Mouse (Mus musculus) liver, embryonic 11.5 days (tissue): ENCODE results near the gene Ptprm. TPM values are rescaled to one million over a fixed set of nuclear protein-coding genes. Genes with fewer than 3 reads are reported as not detected.

ENCODE experiments used
- ATAC-seq: fragments of 200-750 bp; cut with Nextera tagmentation; replicated peaks from 2 replicates; pipeline ENCODE4 v1.8.0; 2017; ENCODE audit warnings: moderate number of reproducible peaks, mild to moderate bottlenecking, moderate TSS enrichment, moderate library complexity; ENCODE audit not compliant: low FRiP score
- DNase-seq: peaks from one replicate; pipeline ENCODE4 v3.0.0-alpha.2; 2017; ENCODE audit warnings: low spot score
- H3K27ac ChIP-seq: fragments of 300-500 bp; sonication (generic); 2 replicates; pipeline ENCODE4 v1.5.1; 2014; ENCODE audit warnings: mild to moderate bottlenecking, low read depth, low read length, control low read depth
- H3K27me3 ChIP-seq: fragments of 300-500 bp; sonication (generic); replicated peaks from 2 replicates; pipeline ENCODE4 v1.6.1; 2014; ENCODE audit warnings: low read length, mixed read lengths; ENCODE audit not compliant: control insufficient read depth, insufficient read depth
- H3K36me3 ChIP-seq: fragments of 300-500 bp; sonication (generic); 2 replicates; pipeline ENCODE4 v1.6.1; 2014; ENCODE audit warnings: mild to moderate bottlenecking, low read length, moderate library complexity, mixed read lengths; ENCODE audit not compliant: control insufficient read depth, insufficient read depth
- H3K4me1 ChIP-seq: fragments of 300-500 bp; sonication (generic); replicated peaks from 2 replicates; pipeline ENCODE4 v1.6.1; 2014; ENCODE audit warnings: low read length, mixed read lengths; ENCODE audit not compliant: control insufficient read depth, insufficient read depth
- H3K4me2 ChIP-seq: fragments of 300-500 bp; sonication (generic); 2 replicates; pipeline ENCODE4 v1.6.1; 2014; ENCODE audit warnings: mild to moderate bottlenecking, control low read depth, moderate library complexity
- H3K4me3 ChIP-seq: fragments of 300-500 bp; sonication (generic); 2 replicates; pipeline ENCODE4 v1.5.1; 2014; ENCODE audit warnings: low read depth, low read length, control low read depth
- H3K9ac ChIP-seq: fragments of 300-500 bp; sonication (generic); 2 replicates; pipeline ENCODE4 v1.6.1; 2014; ENCODE audit warnings: low read depth, low read length, control low read depth
- H3K9me3 ChIP-seq: fragments of 300-500 bp; sonication (generic); 2 replicates; pipeline ENCODE4 v1.6.1; 2016; ENCODE audit warnings: low read length, inconsistent platforms, mixed read lengths; ENCODE audit not compliant: control insufficient read depth
- WGBS: fragments of 180-500 bp; shearing (Covaris S2); extraction: QIAGEN DNeasy Blood & Tissue Kit; methylation state at CpG from one replicate; pipeline ENCODE4 v1.1.7; 2014; 5-methylcytosine and 5-hydroxymethylcytosine counted together
- polyA plus RNA-seq: library from polyadenylated mRNA; unstranded; fragments of >200 nt; fragmentation: Nextera tagmentation; extraction: Ambion mirVana; gene quantifications from 2 replicates; pipeline ENCODE4 v1.2.1, GENCODE M21; 2014

The Ptprm gene
- polyA plus RNA-seq, 1 experiment from 2014 or later: 5.7 TPM

DNA sequence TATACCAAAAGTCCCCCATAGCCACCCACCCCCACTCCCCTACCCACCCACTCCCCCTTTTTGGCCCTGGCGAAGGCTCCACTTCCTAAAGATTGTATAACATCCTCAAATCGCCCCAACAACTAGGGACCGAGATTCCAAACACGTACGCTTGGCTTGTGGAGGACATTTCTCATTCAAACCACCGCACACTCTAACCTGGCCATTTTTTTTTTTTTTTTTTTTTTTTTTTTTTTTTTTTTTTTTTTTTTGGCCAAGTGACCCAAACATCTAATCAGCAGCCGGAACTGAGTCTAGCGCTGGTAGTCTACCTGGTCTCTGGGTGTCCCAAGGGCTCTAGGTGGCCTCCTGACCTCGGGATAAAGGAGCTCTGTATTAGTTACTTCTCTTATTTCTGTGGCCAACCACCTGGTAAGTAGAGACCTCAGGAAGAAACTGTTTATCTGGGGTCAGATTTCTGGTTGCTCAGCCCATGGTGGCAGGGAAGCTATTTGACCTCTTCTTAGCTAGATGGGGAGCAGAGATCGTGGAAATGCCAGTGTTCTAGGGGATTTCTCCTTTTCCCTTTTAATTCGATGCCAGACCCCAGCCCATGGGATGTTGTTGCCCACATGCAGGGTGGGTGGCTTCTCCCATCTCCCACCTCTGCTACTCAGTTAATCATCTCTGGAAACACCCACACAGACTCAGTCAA, 9.3 kb upstream of the Ptprm start:
- H3K4me2 ChIP-seq: no peak overlapping the region
- WGBS: 72% methylated on average over 11 of the region's 11 CpGs
- no peak for ATAC-seq
- H3K9ac ChIP-seq: no peak overlapping the region
- no peaks in the 10 kb centered on the region for H3K27me3 ChIP-seq
- H3K27ac ChIP-seq: no peak overlapping the region
- no peak overlapping the region for H3K4me3 ChIP-seq
- no peaks in the 10 kb centered on the region for H3K9me3 ChIP-seq
- no peaks in the 10 kb centered on the region for H3K36me3 ChIP-seq
- no peaks in the 10 kb centered on the region for H3K4me1 ChIP-seq
- DNase-seq: no peak

GRCm38 (mm10) chr17:67362131-67362530, 7.9 kb upstream of the Ptprm start:
- no peaks in the 10 kb centered on the region for H3K4me1 ChIP-seq
- DNase-seq (no peak), ATAC-seq (no peak)
- no peaks in the 10 kb centered on the region for H3K36me3 ChIP-seq
- H3K4me2 ChIP-seq: no peak overlapping the region
- 86% methylated on average over 6 of the region's 6 CpGs for WGBS
- no peak overlapping the region for H3K9ac ChIP-seq
- H3K4me3 ChIP-seq: no peak overlapping the region
- no peaks in the 10 kb centered on the region for H3K9me3 ChIP-seq
- H3K27ac ChIP-seq: no peak overlapping the region
- no peaks in the 10 kb centered on the region for H3K27me3 ChIP-seq

DNA sequence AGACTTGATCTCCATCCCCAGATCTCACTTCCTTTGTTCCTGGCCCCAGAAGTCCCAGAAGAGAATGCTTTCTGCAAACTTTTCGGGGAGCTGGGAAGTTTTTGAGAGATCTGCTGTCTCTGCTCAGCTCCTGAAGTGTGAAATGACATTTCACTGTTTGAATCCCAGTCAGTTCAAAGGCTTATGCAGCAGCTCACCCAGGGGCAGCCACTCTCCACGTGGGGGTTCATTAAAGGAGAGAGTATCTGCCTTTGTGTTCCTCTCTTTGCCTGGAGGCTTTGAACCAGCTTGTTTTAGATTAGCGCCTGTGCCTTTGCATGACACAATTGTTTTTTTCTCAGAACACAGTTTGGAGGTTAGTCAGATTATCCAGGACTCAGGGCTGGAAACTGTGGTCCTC, 6.3 kb upstream of the Ptprm start:
- H3K9ac ChIP-seq: no peak overlapping the region
- H3K27ac ChIP-seq: no peak overlapping the region
- H3K27me3 ChIP-seq: peaks cover 6% of the 10 kb centered on the region; the same call in 1 of the 2 replicates
- no peaks in the 10 kb centered on the region for H3K4me1 ChIP-seq
- H3K4me2 ChIP-seq: no peak overlapping the region
- DNase-seq: no peak
- 28% methylated on average over 3 of the region's 3 CpGs for WGBS
- H3K36me3 ChIP-seq: no peaks in the 10 kb centered on the region
- ATAC-seq: no peak
- no peak overlapping the region for H3K4me3 ChIP-seq
- no peaks in the 10 kb centered on the region for H3K9me3 ChIP-seq

DNA sequence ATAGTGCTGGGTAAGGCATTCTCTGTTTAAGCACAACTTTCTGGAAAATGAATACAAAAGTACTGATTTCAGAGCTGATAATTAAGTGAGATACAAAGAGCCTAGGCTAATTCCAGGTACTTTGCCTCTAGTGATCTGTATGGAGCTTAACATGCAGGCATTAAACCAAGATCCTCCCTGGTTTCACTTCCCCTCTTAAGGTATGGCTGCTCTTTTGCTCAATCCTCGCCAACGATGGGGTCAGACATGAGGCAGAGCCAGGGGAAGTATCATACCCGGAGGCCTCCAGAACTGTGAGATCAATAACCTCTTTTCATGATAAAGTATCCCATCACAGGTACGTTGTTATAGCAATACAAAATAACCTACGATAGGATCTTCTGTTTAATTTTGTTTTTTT, 5.3 kb upstream of the Ptprm start:
- Histone ChIP-seq H3K9ac (no peak overlapping the region), H3K36me3 (no peaks in the 10 kb centered on the region), H3K27ac (no peak overlapping the region), H3K9me3 (no peaks in the 10 kb centered on the region), H3K4me2 (no peak overlapping the region), H3K27me3 (peaks cover 15% of the 10 kb centered on the region), H3K4me3 (no peak overlapping the region), H3K4me1 (no peaks in the 10 kb centered on the region)
- ATAC-seq (no peak), DNase-seq (no peak)
- WGBS: 75% methylated on average over 5 of the region's 5 CpGs

GRCm38 (mm10) chr17:67358541-67358940, 4.3 kb upstream of the Ptprm start:
- WGBS: 77% methylated on average over 7 of the region's 7 CpGs
- Histone ChIP-seq H3K9me3 (no peaks in the 10 kb centered on the region), H3K9ac (no peak overlapping the region), H3K4me1 (no peaks in the 10 kb centered on the region), H3K4me3 (no peak overlapping the region), H3K36me3 (no peaks in the 10 kb centered on the region), H3K27me3 (peaks cover 25% of the 10 kb centered on the region), H3K4me2 (no peak overlapping the region), H3K27ac (no peak overlapping the region)
- DNase-seq (no peak), ATAC-seq (no peak)

GRCm38 (mm10) chr17:67357191-67357590, 2.9 kb upstream of the Ptprm start:
- DNase-seq (no peak), ATAC-seq (no peak)
- Histone ChIP-seq H3K27ac (no peak overlapping the region), H3K9me3 (no peaks in the 10 kb centered on the region), H3K9ac (no peak overlapping the region), H3K4me2 (no peak overlapping the region), H3K4me1 (peaks cover 4% of the 10 kb centered on the region; the same call in 1 of the 2 replicates), H3K4me3 (no peak overlapping the region), H3K36me3 (no peaks in the 10 kb centered on the region), H3K27me3 (peaks cover 33% of the 10 kb centered on the region)
- 74% methylated on average over 4 of the region's 4 CpGs for WGBS

DNA sequence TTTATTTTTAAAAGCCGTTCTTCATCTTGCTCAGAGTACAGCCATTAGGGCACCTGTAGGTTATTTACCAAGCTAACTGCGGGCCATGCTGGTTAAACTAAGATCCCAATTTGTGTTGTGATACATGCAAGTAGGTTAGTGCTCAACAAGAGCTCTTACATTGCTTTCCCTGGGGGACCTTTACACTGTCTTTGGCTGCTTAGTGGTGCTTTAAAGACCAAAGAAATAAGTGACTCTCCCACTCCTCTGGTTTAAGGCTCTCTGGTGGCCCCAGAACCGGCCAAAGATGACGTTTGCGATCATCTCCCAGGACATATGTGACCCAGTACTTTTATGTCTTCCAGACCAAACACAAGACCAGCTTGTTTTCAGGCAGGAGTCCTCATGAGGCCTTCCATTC, 994 bp upstream of the Ptprm start:
- H3K27me3 ChIP-seq: peaks cover 37% of the 10 kb centered on the region
- no peak for DNase-seq

GRCm38 (mm10) chr17:67353796-67354450, 334 bp downstream of the Ptprm start:
- H3K9ac ChIP-seq: peak overlapping the region; percentile 59
- H3K4me3 ChIP-seq: peak overlapping the region; percentile 57
- H3K4me2 ChIP-seq: peak overlapping the region; percentile 75
- DNase-seq: peak; percentile 72
- peaks cover 4% of the 10 kb centered on the region; the same call in 1 of the 2 replicates for H3K4me1 ChIP-seq
- H3K36me3 ChIP-seq: no peaks in the 10 kb centered on the region
- H3K27me3 ChIP-seq: peaks cover 37% of the 10 kb centered on the region
- under 1% methylated on average over 64 of the region's 68 CpGs for WGBS
- no peaks in the 10 kb centered on the region for H3K9me3 ChIP-seq
- no peak overlapping the region for H3K27ac ChIP-seq
- peak; percentile 55 for ATAC-seq

More for the DNA sequence above, 994 bp upstream of the Ptprm start:
- no peak for ATAC-seq
- no peaks in the 10 kb centered on the region for H3K9me3 ChIP-seq
- H3K4me1 ChIP-seq: peaks cover 4% of the 10 kb centered on the region; the same call in 1 of the 2 replicates
- no peak overlapping the region for H3K27ac ChIP-seq
- no peak overlapping the region; the same call in 1 of the 2 replicates for H3K4me3 ChIP-seq
- WGBS: 51% methylated on average over 5 of the region's 5 CpGs
- H3K9ac ChIP-seq: no peak overlapping the region
- H3K4me2 ChIP-seq: peak overlapping the region; percentile 75
- H3K36me3 ChIP-seq: no peaks in the 10 kb centered on the region
